Mouse (Mus musculus): ENCODE measurements at regions not wholly inside any gene's neighbourhood (a gene's known extent, or its start where the extent isn't known, plus 50 kb on each side); places are given as distances from the start of the nearest gene placed in this dataset.
A peak's percentile ranks its signal among the peaks of the same experiment; 100 is the strongest.

- 7% methylated on average over 5 of the region's 5 CpGs for WGBS
- H3K4me3 ChIP-seq (replicated peaks; ENCODE audit: control insufficient read depth, low read depth, low read length) = no peak overlapping the region
- TF ChIP-seq CTCF (IDR thresholded peaks at IDR 0.05; ENCODE audit: control insufficient read depth, insufficient read depth, low read length) = no peak
- TF ChIP-seq POLR2A (IDR thresholded peaks at IDR 0.05; ENCODE audit: borderline replicate concordance, control insufficient read depth, low read depth, low read length) = no peak
- H3K4me1 ChIP-seq (ENCODE audit: control insufficient read depth, insufficient read depth, low read length) = no peaks in the 10 kb centered on the region
- no peak overlapping the region for H3K27ac ChIP-seq (ENCODE audit: control insufficient read depth, insufficient read depth, low read depth, low read length, poor library complexity)
Measured at GRCm38 (mm10) chr17:52448701-52449100, 153.8 kb upstream of the Kcnh8 start.

GRCm38 (mm10) chr17:52459303-52459996, 143.1 kb upstream of the Kcnh8 start:
- Histone ChIP-seq H3K4me3 (replicated peaks; ENCODE audit: control insufficient read depth, low read depth, low read length) (no peak overlapping the region), H3K27ac (ENCODE audit: control insufficient read depth, insufficient read depth, low read depth, low read length, poor library complexity) (no peak overlapping the region), H3K4me1 (ENCODE audit: control insufficient read depth, insufficient read depth, low read length) (no peaks in the 10 kb centered on the region)
- 76% methylated on average over 10 of the region's 10 CpGs for WGBS
- no peak for TF ChIP-seq CTCF (IDR thresholded peaks at IDR 0.05; ENCODE audit: control insufficient read depth, insufficient read depth, low read length)
- no peak for TF ChIP-seq POLR2A (IDR thresholded peaks at IDR 0.05; ENCODE audit: borderline replicate concordance, control insufficient read depth, low read depth, low read length)

- TF ChIP-seq CTCF (IDR thresholded peaks at IDR 0.05; ENCODE audit: control insufficient read depth, insufficient read depth, low read length) (no peak), POLR2A (IDR thresholded peaks at IDR 0.05; ENCODE audit: borderline replicate concordance, control insufficient read depth, low read depth, low read length) (no peak)
- no peak overlapping the region for H3K4me3 ChIP-seq (replicated peaks; ENCODE audit: control insufficient read depth, low read depth, low read length)
- H3K4me1 ChIP-seq (ENCODE audit: control insufficient read depth, insufficient read depth, low read length) = no peaks in the 10 kb centered on the region
- H3K27ac ChIP-seq (ENCODE audit: control insufficient read depth, insufficient read depth, low read depth, low read length, poor library complexity) = no peak overlapping the region
- WGBS = 87% methylated on average over 5 of the region's 5 CpGs
Measured at GRCm38 (mm10) chr17:52459997-52460387, 142.5 kb upstream of the Kcnh8 start.

DNA sequence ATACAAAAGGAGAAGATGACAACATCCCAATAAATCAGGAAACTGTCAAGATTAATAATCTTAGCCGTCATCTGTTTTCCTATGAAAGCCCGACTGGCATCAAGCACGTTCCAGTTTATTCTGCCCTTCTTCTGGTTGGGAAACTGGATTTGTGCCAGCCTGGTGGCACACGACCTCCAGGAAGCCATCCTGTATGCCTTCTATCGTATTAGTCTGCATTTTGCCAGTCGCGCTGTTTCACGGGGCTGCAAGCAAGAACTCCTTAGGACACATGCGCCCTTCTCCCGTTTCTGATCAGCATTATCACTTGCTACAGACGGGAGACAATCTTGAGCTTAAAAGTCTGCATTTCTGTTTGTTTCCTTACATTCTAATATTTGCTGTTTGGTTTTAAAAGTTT, 141.2 kb upstream of the Kcnh8 start:
- H3K4me3 ChIP-seq (replicated peaks; ENCODE audit: control insufficient read depth, low read depth, low read length) = no peak overlapping the region
- no peak overlapping the region for H3K27ac ChIP-seq (ENCODE audit: control insufficient read depth, insufficient read depth, low read depth, low read length, poor library complexity)
- H3K4me1 ChIP-seq (ENCODE audit: control insufficient read depth, insufficient read depth, low read length) = no peaks in the 10 kb centered on the region
- TF ChIP-seq POLR2A (IDR thresholded peaks at IDR 0.05; ENCODE audit: borderline replicate concordance, control insufficient read depth, low read depth, low read length) (no peak), CTCF (IDR thresholded peaks at IDR 0.05; ENCODE audit: control insufficient read depth, insufficient read depth, low read length) (no peak)
- WGBS = 72% methylated on average over 11 of the region's 11 CpGs

- Histone ChIP-seq H3K4me1 (ENCODE audit: control insufficient read depth, insufficient read depth, low read length) (no peaks in the 10 kb centered on the region), H3K4me3 (replicated peaks; ENCODE audit: control insufficient read depth, low read depth, low read length) (no peak overlapping the region), H3K27ac (ENCODE audit: control insufficient read depth, insufficient read depth, low read depth, low read length, poor library complexity) (no peak overlapping the region)
- 33% methylated on average over 6 of the region's 6 CpGs for WGBS
- TF ChIP-seq POLR2A (IDR thresholded peaks at IDR 0.05; ENCODE audit: borderline replicate concordance, control insufficient read depth, low read depth, low read length) (no peak), CTCF (IDR thresholded peaks at IDR 0.05; ENCODE audit: control insufficient read depth, insufficient read depth, low read length) (0 out of 2 replicates have a peak, but pooled peaks have one; percentile 16)
Measured at GRCm38 (mm10) chr17:52461709-52462141, 140.8 kb upstream of the Kcnh8 start.

DNA sequence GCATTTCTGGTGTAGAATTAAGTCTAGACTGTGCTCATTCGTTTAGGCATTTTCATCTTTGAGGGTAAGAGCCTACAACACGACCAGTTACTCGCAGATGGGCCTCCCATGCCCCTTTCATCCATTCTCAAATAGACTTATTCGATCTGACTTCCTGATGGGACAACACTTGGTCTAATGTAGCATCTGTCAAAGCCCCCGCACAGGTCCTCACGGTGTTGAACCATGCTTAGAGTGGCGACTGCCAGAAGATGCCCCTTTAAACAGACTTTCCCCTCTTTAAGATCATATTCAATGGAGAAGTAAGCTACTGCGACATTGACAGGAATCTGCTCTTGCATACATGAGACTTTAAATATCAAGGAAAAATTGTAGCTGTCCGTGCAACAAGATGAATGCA, 140.1 kb upstream of the Kcnh8 start:
- Histone ChIP-seq H3K4me1 (ENCODE audit: control insufficient read depth, insufficient read depth, low read length) (no peaks in the 10 kb centered on the region), H3K4me3 (replicated peaks; ENCODE audit: control insufficient read depth, low read depth, low read length) (no peak overlapping the region), H3K27ac (ENCODE audit: control insufficient read depth, insufficient read depth, low read depth, low read length, poor library complexity) (no peak overlapping the region)
- WGBS = 69% methylated on average over 9 of the region's 9 CpGs
- TF ChIP-seq CTCF (IDR thresholded peaks at IDR 0.05; ENCODE audit: control insufficient read depth, insufficient read depth, low read length) (no peak), POLR2A (IDR thresholded peaks at IDR 0.05; ENCODE audit: borderline replicate concordance, control insufficient read depth, low read depth, low read length) (no peak)

GRCm38 (mm10) chr17:52468464-52468863, 134.0 kb upstream of the Kcnh8 start:
- no peak overlapping the region for H3K4me3 ChIP-seq (replicated peaks; ENCODE audit: control insufficient read depth, low read depth, low read length)
- 83% methylated on average over 5 of the region's 5 CpGs for WGBS
- H3K4me1 ChIP-seq (ENCODE audit: control insufficient read depth, insufficient read depth, low read length) = no peaks in the 10 kb centered on the region
- TF ChIP-seq POLR2A (IDR thresholded peaks at IDR 0.05; ENCODE audit: borderline replicate concordance, control insufficient read depth, low read depth, low read length) (no peak), CTCF (IDR thresholded peaks at IDR 0.05; ENCODE audit: control insufficient read depth, insufficient read depth, low read length) (no peak)
- H3K27ac ChIP-seq (ENCODE audit: control insufficient read depth, insufficient read depth, low read depth, low read length, poor library complexity) = no peak overlapping the region

GRCm38 (mm10) chr17:52479327-52480086, 123.0 kb upstream of the Kcnh8 start:
- WGBS = 71% methylated on average over 7 of the region's 7 CpGs
- no peak for TF ChIP-seq POLR2A (IDR thresholded peaks at IDR 0.05; ENCODE audit: borderline replicate concordance, control insufficient read depth, low read depth, low read length)
- TF ChIP-seq CTCF (IDR thresholded peaks at IDR 0.05; ENCODE audit: control insufficient read depth, insufficient read depth, low read length) = no peak
- Histone ChIP-seq H3K27ac (ENCODE audit: control insufficient read depth, insufficient read depth, low read depth, low read length, poor library complexity) (no peak overlapping the region), H3K4me3 (replicated peaks; ENCODE audit: control insufficient read depth, low read depth, low read length) (no peak overlapping the region), H3K4me1 (ENCODE audit: control insufficient read depth, insufficient read depth, low read length) (no peaks in the 10 kb centered on the region)

Measured in bone marrow, adult 2 months (tissue).